Mouse (Mus musculus) ovary, postnatal 10 days (tissue): ENCODE measurements around the gene Akap8l.

Experiments
- DNase-seq: peaks from one replicate; pipeline ENCODE4 v3.0.0; 2022; ENCODE audit warnings: low spot score

Gene Akap8l

DNA sequence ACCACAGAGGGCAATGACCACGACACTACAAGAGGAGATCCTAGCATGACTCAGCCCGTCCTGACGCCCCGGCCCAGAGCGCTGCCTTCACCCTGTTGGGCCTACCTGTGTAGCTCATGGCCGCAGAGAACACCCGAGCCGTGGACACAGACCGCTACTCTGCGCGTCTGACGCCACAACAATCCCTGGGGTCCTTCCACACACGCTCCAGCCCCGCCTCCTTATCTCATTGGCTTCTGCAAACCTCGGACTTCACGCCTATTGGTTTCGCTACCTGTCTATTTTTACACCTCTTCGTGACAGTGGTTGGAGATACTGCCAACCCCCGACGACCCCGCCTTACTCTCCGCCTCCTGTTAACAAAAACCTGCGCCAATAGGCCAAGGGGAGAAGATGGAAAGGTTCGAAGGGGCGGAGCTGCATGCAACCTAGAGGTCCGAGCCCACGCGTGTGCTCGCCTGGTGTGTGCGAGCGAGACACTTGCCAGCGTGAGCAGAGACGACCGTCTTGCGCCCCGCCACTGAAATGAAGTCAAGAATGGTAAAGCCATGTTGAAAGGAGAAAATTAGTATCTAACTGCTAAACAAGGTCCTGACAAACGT is at the start of gene Akap8l:
Gene Akap8l (minus strand): TSS at position 226 of the 602 bp plus-strand sequence.
- DNase-seq = peak; percentile 88

DNA sequence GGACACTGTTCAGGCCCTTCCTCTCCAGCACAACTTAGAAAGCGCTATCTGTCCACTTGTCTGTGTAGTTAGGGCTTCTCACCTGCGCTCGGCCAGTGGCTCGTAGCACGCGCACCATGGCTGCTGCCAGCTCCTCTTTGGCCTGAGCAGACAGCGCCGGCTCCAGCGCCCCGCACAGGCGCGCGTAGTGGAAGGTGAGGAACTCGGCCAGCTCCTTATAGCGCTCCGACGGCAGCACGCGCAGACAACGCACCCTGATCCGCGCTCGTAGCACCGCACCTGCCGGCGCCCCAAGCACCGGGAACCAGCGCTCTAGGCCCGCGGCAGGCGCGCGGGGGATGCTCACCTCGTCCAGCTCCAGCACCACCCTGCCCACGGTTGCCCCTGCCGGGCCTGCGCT is 45.9 kb upstream of the Akap8l start:
- no peak for DNase-seq

DNA sequence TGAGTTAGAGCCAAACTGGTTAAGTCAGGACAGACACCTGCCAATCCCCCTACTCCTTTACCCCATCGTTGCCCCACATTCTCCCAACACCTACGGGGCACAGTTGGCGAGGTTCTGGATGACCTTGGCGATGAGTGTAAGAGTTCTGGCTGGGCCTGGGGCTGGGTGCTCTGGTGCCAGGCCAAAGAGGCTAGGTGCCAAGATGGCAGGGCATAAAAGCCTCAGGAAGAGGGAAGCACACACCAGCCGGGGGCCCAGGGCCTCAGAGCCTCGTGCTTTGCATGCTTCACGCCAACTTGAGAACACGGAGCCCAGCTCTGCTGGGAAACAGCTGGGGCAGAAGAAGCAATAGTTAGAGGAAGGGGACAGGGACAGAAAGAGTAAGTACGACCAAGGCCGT is 43.5 kb upstream of the Akap8l start:
- no peak for DNase-seq

DNA sequence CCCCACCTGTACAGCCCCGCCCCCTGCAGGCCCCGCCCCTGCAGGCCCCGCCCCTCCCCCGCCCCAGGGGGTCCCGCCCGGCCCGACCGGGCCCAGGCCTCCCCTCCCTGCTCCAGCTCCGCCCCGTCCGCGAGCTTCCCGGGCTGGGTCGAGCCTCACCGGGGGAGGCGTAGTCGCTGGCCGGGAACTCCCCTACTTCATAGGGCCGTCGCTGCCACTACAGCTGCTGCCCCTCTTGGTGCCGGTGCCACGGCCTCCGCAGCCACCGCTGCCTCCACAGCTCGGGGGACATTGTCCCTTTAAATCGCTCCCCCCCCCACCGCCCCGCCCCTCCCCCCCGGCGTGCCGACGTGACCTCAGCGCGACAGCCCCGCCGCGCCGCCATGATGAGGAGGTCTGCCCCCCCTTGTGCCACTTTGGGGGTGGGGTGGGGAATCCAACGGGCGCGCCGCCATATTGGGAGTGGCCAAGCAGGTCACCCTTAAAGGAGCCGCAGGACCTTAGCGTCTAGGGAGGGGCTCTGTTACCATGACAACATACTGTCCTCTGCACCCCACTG is 38.8 kb upstream of the Akap8l start, which contains the start of gene Wiz:
Gene Wiz (minus strand): TSS at position 339 of the 559 bp plus-strand sequence.
- peak; percentile 83 for DNase-seq

DNA sequence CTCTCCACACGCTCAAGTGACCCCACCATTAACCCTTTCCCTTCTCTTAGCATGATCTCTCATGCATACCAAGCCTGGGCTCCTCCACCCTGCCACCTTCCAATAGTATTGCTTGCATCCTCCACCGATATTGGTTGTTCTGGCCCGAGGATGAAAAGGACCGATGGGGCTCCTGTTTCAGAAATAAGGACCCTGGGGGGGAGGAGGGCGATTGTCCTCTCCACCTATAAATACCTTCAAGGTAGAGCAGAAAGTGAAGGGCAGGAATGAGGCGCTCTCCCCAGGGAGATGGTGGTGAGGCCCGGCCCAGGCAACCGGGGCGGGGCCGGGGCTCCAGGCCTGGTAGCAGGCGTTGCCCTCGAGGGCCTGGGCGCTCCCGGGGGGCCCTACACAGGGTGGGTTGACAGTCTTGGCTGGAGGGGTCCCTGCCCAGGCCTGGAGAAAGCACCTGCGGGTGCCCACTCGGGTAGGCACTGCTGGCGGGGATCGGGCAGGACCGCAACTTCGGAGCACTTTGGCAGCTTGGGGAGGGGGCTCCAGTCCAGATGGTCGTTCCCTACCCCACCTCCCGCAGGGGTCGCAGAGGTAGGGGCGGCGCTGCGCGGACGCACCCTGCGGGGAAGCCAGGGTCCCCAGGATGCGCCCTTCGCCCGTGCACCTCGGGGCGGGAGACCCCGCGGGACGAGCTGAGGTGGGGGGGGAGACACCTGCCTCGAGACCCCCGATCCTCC is 38.1 kb upstream of the Akap8l start:
- DNase-seq = no peak

DNA sequence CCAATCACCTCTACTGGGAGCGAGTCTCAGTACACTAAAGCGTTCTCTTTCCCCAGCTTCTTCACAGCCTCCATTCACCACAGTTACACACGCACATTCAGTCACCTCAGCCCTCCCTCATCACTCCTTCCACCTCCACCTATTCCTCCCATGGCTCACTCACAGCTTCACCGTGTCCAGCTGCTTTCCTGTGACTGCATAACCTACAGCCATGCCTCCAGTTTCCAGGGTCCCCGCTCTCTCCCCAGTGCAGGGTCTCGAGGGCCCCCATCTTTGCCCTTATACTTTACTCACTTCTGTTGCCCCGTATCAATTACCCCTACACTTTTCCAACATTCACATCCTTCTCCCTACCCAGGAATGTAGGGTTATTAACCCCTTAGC is 37.6 kb upstream of the Akap8l start:
- no peak for DNase-seq

DNA sequence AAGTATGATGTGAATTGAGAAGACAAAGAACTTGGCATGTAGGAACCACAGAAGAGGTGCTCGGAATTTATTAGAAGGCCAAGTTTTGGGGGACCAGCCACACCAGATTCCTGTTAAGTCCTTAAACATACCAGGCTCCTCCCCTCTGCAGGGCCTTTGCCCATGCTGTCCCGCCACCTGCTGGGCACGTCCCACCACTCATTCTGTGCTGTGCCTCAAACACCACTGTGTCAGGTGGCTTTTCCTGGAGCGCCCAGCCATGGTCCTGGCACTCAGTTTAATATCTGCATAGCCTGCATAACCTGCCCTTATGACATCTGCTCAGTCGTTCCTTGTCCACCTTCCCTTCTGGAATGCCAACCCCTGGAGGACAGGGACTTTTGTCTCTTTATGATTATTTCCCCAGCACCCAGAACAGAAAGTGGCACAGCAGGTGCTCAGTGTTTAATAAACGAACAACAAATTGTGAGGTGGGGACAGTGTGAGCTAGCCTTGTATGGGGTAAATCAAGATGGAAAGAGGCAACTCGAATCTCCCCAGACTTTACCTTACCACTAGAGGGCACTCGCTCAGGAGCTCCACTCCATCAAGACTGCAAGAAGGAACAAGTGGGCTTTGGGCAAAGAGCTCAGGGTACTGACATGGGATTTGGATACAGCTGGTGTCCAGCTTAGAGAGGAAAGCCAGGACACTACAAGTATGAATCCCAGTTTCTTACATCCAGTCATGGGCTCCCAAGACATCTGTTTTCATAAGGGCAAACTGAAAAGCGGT is 36.4 kb upstream of the Akap8l start:
- no peak for DNase-seq

DNA sequence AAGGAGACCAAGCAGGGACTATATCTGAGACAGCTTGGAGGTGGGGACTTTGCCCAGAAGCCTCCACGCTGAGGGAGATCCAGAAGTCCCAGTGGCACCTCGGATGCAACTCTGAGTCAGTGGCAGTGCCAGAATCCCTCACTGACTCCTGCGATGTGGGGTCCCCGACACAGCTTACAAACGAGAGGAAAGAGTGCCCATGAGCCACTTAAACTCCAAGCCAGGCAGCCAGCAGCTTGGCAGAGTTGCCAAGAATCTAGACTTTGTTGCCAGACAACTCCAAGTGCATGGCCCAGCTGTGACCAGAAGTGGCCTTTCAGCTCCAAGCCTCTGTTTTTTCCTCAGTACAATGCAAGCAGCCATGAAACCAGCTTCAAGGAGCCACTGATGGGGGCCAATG is 33.3 kb upstream of the Akap8l start:
- DNase-seq = no peak

DNA sequence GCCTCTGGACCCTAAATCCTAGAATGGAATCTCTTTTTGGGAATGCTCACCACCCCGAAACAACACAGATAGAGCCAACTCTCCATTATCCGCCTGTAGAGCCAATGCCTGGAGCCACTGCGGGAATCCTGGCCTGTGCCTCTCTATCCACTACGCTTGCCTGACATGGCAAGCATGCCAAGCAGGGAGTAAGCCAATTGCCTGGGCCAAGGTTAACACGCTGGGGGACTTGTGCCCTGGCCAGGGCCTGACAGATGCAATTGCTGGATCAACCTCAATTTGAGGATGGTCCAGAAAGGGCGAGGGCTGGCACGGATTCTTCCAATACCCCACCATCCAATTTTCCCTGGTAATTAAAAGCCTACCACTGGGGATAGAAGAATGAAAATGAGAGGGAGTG is 32.2 kb upstream of the Akap8l start:
- no peak for DNase-seq

DNA sequence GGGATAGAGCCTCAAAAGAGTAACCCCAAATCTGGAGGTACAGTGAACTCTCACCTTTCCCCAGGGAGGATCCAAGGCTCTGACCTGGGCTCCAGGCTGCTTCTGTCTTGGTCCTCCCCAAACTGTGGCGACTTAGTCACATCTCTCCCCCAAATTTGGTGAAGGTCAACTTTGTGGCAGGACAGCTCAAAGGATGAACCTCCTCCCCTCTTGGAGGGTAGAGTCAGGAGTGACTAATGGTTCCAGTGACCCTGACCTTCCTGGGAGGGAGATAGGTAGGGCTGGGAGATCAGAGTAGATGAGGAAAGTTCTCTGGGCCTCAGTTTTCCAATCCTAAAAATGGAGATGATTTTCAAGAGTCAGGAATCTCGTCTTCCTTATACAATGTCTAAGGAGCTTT is 28.4 kb upstream of the Akap8l start:
- DNase-seq = no peak

DNA sequence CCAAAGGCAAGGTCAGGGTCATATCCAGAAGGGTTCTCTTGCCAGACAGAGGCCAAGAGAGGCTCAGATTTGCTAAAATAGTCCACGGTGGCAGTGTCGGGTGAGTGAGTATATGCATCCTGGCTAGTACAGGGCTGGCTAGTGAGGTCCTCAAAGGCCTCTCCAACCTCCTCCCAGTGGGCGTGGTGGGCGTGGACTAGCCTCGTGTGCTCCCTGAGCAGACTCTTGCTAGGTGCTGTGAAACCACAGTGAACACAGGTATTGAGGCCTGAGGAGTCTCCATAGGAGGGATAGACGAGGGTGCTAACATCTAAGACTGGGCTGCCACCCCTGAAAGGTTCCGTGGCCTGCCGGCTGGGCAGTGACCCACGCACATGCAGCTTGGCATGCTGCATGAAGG is 26.7 kb upstream of the Akap8l start:
- DNase-seq = no peak

DNA sequence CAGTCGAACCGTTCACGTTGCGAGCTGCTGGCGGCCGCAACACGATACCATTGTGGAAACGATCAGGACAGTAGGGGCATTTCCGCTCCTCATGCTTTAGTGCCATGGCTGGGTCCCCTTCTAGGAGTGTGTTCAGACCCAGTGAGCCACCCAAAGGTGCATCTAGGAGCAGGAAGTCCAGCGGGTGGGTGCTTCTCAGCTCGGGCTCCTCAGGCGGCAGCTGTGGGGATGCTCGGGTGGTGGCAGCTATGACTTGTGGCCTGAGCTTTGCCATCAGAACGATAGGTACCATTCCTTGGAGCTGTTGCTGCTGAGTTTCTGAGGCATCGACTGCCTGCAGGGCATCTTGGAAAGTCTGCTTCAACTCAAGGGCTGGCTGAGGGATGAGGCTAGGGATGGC is 26.1 kb upstream of the Akap8l start:
- DNase-seq = no peak

DNA sequence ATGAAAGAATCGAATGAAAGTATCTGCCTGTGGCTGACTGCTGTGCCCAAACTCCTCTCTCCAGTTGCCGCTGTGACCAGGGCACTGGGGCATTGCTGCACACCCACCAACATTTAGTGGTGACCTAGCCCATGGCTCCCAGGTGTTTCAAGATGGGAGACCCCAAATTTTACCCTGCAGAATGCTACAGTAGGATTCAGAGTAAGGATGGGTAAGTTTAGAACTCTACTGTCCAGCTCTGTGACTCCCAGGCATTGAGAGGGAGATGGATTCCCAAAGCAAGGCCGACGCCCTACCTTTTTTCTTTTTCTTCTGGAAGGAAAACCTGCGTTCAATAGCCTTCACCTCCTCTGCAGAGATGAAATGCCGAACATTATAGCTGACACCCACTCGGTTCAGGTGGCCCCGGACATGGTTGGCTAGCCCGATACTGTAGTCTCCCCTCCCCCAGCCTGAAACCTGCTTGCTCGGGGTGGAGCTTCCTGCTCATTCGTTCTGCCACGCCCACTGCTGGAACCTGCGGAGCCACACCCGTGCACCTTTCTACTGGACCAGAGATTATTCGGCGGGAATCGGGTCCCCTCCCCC is 18.7 kb upstream of the Akap8l start:
- DNase-seq = no peak

DNA sequence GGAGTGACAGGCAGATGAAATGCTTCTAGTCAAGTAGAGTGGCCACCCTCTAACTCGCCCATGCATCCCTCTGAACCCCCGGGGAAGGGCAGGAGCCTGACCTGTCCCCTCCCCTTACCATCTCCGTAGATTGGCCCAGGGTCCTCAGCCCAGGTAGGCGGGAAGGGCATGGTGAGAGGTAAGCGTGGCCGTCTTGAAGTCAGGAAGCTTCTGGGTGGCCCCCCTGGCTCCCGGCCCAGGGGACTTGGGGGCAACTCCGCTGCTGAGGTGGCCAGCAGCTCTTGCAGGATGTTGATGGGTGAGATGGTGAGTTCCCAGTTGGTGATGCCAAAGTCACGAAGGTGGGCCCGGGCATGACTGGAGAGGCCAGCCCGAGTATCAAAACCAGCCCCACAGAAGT is 17.3 kb upstream of the Akap8l start:
- no peak for DNase-seq

DNA sequence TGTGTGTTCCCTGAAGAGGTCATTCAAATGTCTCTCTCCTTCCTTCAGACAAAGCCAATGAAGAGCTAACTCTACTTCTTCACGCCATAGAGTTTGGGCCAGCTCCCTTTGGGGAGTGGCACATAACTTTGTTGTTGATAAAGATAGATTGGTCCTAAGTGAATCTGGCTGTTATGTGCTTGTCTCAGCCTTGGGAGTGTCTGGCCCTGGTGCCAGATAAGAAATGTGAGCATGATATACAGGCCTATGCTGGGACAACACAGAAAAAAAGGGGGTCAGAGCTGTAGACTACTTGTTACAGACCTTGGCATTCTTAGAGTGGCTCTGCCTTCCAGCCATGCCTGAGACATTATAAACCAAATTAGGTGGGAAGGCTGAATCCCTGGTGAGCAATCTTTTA is 14.9 kb upstream of the Akap8l start:
- DNase-seq = no peak

DNA sequence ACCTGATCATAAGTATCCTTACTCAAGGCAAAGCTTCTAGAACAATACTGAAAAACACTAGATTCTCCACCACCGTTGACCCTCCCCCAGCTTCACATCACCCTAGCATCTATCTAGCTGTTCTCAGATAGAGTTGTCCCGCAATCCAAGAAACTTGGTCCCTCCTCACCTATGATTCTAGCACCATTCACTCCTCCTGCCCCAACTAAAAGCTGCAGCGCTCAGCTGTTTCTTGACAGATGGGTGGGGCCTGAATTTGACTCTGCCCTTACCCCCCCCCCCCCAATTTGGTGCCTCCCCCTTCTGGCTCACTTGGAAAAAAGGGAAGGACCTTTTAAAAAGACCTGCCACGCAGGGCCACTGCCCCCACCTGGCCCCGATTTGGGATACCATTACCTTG is 14.4 kb upstream of the Akap8l start:
- no peak for DNase-seq

DNA sequence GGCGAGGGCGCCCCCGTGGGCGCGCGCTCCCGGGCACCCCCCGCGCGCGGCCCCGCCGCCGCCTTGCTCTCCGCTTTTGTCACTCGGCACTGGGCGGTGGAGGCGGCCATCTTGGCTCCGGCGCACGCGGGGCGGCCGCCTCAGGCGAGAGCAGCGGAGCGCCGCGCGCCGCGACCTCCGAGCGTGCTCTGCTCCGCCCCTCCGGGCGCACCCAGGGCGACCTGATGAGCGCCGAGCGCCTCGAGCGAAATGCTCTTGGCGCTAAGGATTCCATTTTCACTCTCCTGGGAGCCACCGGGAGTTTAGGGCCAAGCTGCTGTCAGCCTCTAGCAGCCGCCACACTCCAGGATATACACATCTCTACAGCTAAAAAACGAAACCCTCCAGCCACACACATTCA is 13.9 kb upstream of the Akap8l start:
- DNase-seq = peak; percentile 72

DNA sequence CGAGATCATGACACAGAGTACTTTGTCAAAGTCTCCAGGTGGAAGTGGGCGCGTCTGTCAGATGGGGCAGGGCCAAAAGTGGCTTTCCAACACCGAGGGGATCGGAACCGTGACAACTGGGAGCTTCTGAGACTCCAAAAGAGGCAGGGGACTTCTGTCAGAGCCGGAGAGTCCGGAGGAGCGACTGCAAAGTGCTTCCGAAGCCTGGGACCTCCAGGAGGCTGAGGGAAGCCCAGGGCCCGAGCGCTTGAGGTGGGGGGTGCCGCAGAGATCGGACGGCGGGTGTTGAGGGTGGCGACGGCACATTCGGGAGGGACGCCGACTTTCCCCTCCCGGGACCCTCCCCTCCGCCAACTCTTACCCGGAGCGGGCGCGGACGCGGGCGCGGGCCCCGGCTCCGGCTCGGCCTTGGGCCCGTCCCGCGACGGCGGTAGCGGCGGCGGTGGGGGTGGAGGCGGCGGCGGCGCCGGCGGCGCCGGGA is 13.5 kb upstream of the Akap8l start:
- no peak for DNase-seq

DNA sequence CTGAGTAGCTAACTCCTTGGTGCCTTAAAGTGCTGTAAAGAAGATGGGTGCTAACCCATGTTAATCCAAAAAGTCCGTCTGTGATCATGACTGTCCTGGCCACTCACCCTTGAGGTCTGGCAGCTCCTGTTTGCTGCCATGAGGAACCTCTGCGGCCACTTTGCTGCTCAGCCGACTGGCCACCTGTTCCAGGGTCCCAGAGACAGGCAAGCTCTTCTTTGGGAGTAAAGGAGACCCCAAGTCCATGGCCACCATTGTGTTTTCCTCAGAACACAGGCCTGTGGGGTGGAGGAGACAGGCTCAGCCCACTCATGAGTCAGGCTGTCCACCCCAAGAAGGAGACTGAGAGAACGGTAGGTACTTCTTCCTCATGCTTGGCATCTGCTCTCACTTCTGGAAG is 12.3 kb upstream of the Akap8l start:
- DNase-seq = no peak

DNA sequence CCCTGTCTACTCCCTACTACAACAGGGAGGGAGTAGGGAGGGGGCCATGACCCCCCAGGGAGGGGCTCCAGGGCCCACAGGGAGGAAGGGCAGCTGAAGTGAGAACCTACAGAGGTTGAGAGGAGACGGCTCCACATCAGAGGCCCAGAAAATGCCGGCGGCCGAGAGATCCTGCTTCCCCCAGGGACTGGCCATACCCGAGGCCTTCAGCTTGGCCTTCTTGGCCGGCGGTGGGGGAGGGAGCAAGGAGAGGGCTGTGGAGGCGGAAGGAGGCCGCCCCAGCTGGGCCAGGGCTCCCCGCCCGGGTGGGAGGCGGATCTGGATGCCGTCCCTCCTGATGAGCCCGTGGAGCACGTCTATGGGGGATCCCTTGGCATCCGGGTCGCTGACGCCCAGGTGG is 9.5 kb upstream of the Akap8l start:
- no peak for DNase-seq

DNA sequence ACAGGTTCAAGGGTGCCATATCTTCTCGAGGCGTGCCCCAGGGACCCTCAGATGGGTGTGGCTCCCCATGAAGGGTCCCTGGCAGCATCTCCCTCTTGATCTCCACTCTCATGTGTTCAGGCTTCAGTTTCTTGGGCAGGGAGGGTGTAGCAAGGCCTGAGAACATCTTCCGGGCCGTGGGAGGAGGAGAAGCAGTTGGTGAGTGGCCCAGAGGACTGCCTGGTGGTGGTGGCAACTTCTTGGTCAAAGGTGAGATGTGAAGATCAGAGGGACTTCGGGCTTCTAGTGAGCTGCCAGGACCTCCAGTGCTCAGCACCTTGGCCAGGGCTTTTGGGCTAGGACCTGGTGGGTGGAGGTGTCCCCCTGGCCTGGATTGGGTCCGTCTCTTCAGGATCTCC is 8.5 kb upstream of the Akap8l start:
- no peak for DNase-seq

DNA sequence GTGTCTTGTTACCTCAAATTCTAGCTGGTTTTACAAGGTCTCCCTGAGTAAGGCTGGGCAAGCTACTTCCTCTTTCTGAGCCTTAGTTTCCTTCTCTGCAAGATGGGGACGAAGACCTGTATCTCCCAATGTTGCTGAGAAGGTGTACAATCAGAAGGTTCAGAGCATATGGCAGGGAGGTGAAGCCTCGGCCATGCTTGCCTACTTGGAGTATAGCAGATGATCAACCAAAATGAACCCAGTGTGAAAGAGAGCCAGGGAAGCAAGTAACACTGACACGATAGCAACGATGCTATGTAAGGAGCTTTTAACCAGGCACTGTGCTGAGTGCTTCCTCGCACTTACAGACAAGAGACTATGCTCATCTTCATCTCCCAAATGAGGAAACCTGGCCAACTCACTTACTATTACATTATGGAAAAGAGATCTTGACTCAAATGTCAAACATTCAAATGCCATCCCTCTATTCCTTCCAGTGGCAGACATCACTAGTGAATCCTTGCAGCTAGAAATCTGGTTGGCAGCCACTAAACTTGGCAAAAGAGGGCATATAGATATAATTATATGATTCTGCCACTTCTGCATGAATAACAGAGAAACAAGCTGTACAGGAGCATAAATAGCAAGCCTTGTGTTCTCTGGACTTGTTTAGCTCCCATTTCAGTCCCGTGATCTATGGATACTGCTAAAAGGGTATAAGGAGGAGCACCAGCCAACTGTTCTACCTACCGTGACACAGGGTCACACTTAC is 8.0 kb upstream of the Akap8l start:
- no peak for DNase-seq
